Mouse (Mus musculus) layer of hippocampus, adult 18-20 months (tissue): ENCODE data around the gene Pvalb. TPM values are rescaled to one million over a fixed set of nuclear protein-coding genes. Genes with fewer than 3 reads are reported as not detected.

Experiments used
- DNase-seq, 2 experiments: peaks; one replicate each; pipeline ENCODE4 v3.0.0; 2022; ENCODE audit warnings: low spot score in 2 of 2
- total RNA-seq, 2 experiments: library from RNA; stranded (reverse); gene quantifications; 2 replicates each; pipeline ENCODE4 v1.2.3; 2021

Pvalb gene
- total RNA-seq, 2 experiments from 2014 or later = 61.3 to 62.5 TPM

DNA sequence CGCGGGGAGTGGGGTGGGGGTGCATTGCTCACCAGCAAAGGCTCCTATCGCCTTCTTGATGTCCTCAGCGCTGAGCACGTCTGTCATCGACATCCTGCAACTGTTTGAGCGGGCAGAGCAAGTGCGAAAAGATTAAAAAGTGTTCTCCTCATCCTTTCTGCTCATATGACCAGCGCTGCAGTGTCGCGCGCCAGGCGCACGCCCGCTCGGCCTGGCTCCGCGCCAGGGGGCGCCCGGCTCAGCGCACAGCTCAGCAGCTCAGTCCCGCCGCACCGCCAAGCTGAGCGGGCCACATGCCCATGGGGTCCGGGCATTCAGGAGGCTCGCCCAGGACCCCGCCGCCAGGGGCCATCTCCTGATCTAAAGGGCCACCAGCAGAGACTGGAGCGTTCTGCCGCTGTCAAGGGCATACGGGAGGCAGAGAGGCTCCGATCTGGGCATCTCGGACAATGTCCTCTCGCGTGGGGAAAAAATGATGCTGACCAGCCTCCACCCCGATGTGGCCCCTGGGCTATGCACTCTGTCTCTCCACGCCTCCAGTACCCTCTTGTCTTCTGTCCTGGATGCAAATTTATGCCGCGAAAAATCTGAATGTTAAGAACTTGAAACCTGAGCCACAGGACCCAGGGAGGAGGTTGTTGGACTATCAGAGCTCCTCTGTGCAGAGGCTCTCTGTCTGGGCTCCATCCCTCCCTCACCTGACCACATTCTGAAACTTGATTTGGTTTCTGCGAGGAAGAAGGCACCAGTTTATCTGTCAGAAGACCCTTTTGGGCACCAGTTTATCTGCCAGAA is 1.9 kb downstream of the Pvalb start:
- peak in 1 of 2 experiments; percentile 58 for DNase-seq

- DNase-seq = peak in 1 of 2 experiments; percentile 16
These were observed 10.9 kb downstream of the Pvalb start for GRCm38 (mm10) chr15:78195096-78195880.

- no peak for DNase-seq
These were observed 11.9 kb downstream of the Pvalb start for GRCm38 (mm10) chr15:78194320-78194719.

DNA sequence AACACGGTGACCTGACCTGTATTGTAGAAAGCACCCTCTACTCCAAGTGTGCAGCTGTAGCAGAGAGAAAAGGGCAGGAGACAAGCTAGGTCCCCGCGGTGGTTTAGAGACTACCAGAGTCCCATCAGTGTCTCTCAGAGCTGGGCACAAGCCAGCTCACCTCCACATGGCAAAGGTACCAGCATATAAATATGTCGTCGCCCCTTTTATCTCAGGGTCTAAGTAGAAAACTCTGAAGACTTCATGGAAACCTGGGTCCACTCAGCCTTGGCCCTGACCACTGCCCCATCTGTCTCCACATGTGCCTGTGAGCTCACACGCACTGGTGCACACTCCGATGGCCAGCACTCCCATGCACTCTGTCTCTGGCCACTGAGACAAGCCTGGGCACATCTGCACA is 16.6 kb downstream of the Pvalb start:
- no peak for DNase-seq

DNA sequence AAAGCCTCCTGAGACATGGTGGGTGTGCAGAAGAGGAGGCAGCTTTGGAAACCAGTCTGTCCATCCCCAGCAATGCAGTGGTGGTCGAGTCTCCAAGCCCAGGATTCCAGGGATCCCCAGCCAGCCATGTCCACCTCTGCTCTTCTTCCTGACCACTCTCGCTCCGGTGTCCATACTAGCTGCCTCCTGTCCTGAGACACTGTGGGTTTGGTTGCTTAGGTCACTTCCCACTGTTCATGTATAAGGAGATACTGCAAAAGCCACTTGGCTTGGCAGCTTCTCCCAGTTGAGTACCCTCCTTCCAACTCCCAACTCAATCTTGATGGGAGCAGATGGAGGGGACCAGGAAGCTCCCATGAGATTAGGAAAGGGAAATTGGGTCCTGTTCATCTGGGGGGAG is 17.7 kb downstream of the Pvalb start:
- no peak for DNase-seq

DNA sequence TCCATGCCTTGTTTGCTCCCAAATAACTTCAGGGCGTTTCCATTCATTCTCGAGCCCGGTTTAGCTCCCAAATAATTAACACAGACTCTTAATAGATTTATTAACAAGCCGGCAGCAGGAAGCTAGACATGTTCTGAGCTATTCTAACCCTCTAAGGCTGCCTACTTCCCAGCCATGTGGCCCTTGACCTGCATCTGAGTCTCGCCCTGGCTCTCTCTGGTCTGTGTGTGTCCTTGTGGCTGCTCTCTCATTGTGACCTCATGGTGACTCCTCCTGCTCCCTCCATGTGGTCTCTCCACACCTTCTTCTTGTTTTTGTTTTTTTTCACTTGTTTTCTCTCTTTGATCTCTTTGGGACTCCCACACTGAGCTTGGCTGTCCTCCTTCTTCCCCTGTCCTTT is 19.3 kb downstream of the Pvalb start:
- no peak for DNase-seq

DNA sequence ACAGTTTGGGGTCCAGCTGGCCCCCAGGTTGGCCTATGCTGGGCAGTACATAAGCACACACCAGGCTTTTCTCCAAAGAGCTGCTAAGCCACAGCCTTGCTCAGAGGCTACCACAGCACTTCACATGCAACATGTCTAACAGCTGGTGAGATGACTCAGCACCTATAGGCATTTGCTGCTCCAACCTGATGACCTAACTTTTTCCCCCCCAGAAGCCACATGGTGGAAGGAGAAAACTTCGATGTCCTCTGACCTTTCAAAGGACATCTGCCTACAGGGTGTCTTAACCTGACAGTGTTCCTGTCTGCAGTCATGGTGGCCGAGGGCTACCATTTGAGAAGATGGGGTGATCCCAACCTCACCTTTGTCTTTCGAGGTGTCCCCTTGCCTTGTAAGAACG is 20.6 kb downstream of the Pvalb start:
- DNase-seq = no peak

- DNase-seq = peak in 1 of 2 experiments; percentile 48
These were observed 21.3 kb downstream of the Pvalb start for GRCm38 (mm10) chr15:78184855-78185254.

DNA sequence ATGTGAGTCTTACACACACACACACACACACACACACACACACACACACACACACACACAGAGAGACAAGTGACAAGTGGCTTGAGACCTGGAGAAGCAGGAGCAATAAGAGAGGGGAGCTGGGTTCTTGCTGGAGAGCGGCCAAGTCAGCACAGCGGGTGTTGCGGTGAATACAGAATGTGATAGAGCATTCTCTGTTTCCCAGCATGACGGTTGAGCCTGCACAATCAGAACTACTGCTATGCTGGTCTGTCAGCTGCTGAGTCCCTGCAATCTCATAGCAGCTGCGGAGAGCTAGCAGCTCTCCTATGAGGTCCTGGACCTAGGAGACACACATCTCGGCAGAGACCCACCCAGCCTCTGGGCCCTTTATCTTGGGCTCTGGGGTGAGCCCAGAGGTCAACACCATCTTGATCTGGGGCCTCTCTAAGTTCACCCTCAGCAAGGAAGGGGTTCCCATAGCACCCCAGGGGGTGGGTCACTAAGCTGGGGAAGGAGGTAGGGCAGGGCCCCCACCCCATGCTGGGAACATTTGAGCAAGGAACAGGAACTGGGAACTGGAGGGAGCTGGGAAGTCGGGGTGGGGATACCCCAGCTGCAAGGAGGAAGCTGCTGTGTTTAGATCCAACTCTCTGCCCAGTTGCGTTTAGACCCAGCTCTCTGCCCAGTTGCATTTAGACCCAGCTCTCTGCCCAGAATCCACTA is 24.3 kb downstream of the Pvalb start:
- peak in 1 of 2 experiments; percentile 68 for DNase-seq

- no peak for DNase-seq
These were observed 26.4 kb downstream of the Pvalb start for GRCm38 (mm10) chr15:78179775-78180174.

DNA sequence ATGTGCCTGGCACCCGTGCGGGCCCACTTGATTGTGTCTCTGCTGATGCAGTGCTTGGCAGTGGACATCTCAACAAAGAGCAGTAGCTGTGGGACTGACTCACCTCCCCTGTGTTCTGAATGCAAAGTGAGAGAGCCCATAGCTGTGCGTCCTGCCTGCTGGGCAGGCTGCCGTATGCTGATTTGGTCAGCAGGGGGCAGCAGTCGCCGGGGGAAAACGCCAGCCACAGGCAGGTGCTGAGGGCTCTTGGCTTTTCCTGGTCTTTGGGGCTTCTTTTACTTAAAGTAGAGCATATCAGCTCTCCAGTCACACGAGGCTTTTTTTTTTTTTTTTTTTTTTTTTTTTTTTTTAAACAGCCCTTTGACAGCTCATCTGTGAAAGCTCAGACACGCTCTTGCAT is 27.8 kb downstream of the Pvalb start:
- peak; percentile 82 to 87 for DNase-seq

DNA sequence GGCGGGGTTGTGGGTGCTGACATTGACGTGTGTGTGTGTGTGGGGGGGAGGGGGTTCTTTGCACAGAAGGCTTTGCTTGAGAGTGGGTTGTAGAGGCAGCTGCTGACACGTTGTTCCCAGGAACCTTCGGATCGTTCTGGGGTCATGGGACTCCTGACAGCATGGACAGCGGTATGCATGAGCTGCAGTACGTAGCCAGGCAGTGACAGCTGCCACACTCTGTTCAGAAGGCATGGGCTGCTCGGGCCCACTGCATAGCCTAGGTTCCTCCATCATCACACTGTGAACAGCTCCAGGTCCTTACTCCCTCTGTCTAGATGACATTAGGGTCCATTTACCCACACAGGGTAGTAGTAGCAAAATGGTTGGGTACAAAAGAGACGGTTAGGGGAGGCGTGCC is 28.9 kb downstream of the Pvalb start:
- no peak for DNase-seq

DNA sequence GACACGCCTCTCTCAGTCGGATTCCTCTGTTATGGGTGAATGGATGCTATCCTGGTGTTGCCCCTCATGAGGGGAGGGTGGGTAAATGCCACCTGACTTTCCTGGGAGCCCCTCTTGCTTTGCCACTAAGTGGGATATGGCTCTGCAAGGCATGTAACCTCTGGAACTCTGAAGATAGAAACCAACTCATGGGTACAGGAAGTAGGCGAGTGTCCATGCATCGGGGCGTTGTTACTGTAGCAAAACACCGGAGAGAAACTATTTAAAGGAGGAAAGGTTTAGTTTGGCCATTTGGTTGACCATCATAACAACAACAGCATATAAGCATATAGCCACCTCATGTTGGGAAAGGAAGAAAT is 31.3 kb downstream of the Pvalb start:
- DNase-seq = no peak

GRCm38 (mm10) chr15:78173972-78174886 is 32.0 kb downstream of the Pvalb start, which contains the start of gene Ift27:
TSS of gene Ift27 (minus strand) at chr15:78174107.
- DNase-seq = peak; percentile 99

DNA sequence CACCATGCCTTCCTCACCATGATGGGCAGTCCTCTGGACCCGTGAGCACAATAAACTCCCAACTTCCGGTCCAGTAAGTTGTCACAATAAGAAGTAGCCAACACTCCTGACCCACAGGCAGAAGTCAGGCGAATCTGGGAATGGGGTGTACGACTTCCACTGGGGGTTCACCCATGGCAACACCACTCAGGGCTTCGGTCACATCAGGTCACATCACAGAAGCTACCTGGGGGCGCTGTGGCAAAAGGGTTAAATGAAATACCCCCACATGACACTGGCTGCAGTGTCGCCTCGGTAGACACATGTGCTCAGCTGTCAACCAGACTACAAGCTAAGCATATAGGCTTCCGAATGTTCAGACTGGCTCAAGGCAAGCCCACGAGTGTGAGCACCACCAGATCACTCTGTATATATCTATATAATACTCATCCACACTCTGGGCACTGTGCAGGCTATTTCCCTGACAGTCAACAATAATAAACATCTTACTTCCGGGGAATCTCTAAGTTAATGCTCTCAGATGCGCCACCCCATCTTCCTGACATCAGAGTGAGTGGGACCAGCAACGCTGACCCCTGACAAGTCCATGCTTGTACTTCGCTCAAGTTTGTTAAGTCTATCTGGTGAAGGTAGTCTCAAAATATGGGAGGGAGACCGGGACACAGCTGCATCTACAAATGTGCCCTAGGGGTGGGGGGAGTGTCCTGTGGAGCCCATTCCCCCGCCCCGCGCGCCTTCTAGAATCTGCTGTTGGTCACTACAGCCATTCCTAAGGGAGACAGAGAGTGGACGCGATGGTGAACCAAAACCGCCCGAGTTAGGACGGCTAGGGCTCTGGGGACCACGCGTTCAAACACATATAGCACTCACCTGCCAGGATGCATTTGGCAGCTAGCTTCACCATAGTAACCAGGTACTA is 33.0 kb downstream of the Pvalb start:
- DNase-seq = no peak

DNA sequence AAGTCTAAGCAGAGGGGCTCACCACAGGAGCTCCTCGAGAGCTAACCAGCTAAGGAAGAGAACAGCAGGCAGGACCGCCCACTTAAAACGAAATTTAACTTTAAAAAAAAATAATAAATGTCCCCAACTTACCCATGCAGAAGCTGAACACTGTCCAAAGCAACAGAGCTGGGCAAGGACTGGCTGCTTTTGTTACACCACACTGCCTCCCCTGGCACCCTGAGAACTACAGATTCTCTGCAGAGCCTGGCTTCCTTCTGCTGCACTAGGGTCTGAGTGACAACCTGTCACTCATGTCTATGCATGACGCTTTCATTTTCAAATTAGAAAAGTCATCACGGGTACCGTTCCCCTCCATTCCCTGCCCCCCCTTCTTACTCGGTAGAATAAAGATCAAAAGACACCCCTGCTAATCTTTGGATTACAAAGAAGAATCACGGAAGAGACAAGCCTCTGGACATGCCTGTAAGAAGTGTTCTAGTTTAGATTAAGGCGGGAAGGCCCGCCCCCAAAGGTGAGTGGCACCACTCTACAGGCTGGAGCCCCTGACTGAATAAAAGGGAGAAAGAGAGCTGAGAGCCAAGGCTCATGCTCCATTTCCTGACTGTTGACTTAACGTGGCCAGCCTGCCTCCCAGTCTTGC is 33.8 kb downstream of the Pvalb start:
- peak in 1 of 2 experiments; percentile 67 for DNase-seq

DNA sequence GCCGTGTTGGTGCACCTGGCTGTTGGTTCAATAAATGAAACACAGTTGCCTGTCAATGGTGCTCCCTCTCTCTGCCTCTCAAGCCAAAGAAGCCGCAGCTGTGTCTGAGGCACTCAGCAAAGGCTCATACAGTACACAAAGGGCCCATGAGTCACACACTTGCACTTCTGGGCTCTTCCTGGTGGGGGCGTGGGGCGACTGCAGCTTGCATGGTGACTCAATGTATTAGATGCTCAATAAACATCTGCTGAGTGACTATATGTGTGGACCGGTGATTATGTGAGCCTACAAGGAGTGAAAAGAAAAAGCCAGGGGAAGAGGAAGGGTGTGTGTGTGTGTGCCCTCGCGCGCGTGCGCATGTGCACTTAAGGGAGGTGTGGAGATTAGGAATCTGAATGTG is 34.5 kb downstream of the Pvalb start:
- DNase-seq = no peak

GRCm38 (mm10) chr15:78170708-78171107 is 35.5 kb downstream of the Pvalb start:
- DNase-seq = no peak

DNA sequence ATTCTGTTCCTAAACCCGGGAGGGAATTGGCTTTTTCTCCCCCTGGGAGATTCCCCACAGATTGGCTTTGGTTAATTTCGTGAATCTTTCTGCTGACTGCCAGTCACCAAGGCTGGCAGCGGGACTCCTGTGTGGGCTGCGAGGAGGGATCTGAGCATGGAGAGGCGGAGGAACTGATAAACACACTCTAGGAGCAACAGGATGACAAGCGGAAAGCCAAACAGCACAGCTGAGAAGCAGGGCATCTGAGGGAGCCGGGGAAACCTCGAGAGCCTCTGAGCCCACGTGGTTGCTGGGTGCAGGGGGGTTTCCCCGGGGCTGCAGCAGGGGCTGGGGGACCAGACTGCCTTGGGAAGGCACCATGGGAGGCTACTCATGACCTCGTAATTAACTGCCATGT is 36.6 kb downstream of the Pvalb start:
- peak; percentile 60 to 73 for DNase-seq
